Mouse (Mus musculus): Measurements from ENCODE around the gene Epn2. TPM values are rescaled to one million over a fixed set of nuclear protein-coding genes. Genes with fewer than 3 reads are reported as not detected.
A peak's percentile ranks its signal among the peaks of the same experiment; 100 is the strongest.

Gene Epn2
- total RNA-seq (2021), result 10 to 100 TPM; 36.5 to 37.4 TPM

DNA sequence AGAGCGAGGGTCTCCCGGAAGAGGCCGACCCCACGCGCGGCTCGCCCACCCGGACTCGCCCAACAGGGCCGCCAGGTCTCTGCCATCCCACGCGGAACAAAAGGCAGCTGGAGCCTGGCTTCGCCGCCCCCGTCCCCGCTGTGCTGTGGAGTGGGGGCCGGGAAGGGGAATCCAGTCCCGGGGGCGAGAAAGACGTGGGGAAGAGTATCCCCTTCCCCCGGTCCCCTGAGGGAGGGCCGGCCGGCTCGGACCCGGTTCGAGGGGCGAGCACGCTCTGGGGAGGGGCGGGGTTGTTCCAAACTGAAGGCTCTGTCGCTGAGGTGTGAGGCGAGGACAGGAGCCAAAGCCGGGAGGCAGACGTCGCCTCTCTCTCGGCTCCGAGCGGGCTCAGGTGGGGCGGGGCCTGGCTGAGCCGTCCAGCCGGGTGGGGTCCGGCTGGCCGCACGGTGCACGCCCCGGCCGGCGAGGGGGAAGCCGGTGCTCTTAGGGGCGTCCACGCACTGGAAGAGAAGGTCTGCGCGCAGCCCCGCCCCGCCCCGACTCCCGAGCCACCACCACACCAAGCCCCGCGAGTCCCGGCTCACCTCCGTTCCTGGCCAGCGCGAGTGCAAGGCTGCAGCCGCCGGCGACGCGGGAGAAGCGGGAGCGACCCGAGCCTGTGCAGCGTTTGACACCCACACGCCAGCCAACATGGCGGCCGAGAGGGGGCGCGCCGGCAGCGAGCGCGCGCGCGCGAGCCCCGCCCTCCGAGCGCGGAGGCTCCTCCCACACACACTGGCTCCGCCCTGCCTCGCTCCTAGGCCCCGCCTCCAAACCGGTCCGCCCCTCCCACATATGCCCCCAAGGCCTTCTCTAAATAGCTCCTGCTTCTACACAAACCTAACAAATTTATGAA lies at the start of gene Epn2:
Epn2 (minus strand) TSS at position 705 of the 895 bp plus-strand sequence.
- peak; percentile 77 to 84 for DNase-seq
- intact Hi-C loops (cut with DNase I), result loop anchor here (2.0 to 10.0 kb wide), 4 partner anchors 42 to 162 kb away; no protein-coding TSS in a partner anchor

DNA sequence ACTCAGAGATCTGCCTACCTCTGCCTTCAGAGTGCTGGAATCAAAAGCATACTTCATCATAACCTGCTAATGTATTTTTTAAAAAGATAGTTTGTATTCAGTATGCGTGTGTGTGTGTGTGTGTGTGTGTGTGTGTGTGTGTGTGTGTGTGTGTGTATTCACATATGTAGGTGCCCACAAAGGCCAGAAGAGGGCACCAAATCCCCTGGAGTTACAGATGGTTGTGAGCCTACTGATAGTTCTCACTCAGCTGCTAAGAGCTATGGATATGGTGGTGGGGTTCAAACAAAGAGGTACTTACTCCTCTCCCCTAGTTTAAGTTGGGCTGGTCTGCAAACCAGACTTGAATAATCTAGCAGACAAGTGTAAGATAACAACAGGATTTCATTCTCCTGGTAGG lies 47.0 kb upstream of the Epn2 start:
- intact Hi-C loops (cut with DNase I), result no loop called here
- DNase-seq, result no peak

DNA sequence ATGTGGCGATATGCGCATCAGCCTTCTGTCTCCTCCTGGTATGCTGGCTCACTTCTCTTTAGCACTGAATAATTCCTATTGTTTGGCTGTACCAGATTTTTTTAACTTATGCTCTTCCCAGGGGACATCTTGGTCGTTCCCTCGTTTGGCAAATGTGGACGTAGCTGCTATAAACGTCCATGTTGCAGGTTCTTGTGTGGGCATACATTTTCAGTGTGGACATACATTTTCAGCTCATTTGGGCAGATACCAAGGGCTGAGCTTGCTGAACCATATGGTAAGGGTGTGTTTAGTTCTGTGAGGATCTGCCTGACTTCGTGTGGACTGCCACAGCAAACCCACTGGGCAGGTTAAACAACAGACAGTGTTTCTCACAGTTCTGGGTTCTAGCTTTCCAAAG lies 45.6 kb upstream of the Epn2 start:
- DNase-seq, result no peak
- intact Hi-C loops (cut with DNase I), result no loop called here

DNA sequence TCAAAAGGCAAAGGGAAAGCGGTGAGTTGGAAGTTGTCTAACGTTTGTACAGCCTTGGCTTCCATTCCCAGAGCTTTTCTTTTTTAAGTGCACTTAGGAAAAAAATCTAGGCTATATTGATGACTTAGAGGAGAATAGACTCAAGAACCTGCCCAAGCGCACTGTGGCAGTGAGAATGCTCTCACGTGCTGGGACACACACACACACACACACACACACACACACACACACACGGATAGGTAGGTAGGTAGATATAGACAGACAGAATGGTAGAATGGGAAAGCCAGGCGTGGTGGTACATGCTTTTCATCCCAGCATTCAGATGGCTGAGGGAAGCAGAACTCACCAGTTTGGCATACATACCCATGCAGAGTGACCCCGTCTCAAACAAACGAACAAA lies 41.3 kb upstream of the Epn2 start:
- intact Hi-C loops (cut with DNase I), result loop anchor here (2.0 kb wide), 2 partner anchors 42 to 94 kb away; partner anchors contain the start of gene Epn2

DNA sequence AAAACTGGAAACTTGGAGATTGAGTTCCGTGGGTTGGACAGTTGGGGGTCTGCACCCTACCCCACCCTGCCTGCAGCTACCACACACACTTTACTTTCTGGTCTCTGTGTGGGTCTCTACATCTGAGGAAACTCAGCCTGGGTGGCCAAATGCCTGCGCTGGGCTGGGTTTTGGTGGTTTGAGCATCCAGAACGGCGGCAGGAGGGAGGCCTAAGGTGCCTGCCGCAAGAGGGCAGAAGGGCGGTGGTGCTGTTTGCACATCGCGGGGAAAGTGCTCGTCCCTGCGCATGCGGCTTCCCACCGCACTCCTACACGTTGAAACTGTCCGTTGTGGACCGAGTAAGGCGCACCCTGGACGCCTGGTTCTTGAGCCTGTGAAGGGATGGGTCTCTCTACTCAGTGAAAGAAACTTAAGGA lies 40.8 kb upstream of the Epn2 start:
- DNase-seq, result peak; percentile 89 to 91
- intact Hi-C loops (cut with DNase I), result loop anchor here (2.0 kb wide), 2 partner anchors 41 to 95 kb away; partner anchors contain the start of gene Epn2

More for the DNA sequence above, 41.3 kb upstream of the Epn2 start:
- DNase-seq, result no peak

DNA sequence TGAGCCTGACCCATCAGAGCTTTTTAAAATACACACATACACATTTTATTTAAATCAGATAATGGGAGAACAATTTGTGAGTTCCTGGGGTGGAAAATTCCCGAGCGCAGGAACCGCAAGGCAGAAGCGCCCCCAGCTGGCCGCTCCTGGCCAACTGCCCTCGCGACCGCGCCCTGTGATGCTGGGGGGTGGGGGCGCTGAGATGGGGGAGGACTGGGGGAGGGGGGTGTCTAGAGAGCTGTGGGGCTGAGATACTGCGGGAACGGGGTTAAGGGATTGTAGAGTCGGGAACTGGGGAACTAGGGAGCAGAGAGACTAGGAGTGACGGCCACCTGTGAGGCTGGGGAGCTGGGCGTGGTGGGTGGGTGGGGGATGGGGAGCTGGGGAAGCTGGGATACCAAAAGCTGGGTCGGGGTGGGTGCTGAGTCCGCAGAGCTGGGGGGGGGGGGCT lies 40.3 kb upstream of the Epn2 start:
- DNase-seq, result peak; percentile 82 to 84
- intact Hi-C loops (cut with DNase I), result loop anchor here (2.0 to 5.0 kb wide), 5 partner anchors 41 to 203 kb away; partner anchors contain the start of gene Epn2

DNA sequence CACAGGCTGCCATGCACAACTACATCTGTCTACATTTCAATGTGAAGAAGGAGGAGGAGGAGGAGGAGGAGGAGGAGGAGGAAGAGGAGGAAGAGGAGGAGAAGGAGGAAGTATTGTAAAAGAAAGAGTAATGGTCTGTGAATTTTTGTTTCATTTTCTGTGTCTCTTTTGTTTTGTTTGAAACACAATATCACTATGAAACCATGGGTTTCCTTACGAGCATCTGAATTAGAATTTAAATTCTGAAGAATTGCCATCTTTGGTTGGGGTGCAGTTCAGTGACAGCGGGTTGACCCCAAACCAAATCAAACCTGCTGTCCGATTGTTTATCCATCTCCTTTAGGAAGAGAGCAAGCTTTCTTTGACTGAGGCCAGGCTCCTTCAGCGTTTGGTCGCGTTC lies 39.9 kb upstream of the Epn2 start:
- intact Hi-C loops (cut with DNase I), result loop anchor here (5.0 kb wide), 3 partner anchors 87 to 202 kb away; no protein-coding TSS in a partner anchor
- DNase-seq, result no peak

DNA sequence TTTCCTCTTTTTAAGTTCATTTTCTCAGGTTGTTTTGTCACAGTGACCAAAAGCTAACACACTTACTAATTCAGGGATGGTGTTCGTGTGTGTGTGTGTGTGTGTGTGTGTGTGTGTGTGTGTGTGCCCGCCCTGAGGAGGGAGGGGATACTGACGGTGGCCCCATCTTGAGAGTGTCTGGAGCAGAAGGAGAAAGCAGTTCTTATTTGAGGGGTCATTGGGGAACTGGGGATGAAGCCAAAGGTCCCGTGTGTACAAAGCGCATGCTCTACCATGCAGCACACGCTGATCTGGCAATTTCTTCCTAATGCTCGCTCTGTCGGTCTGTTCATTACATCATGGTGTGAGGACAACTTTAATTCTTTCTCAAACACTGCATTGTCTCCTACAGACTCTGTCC lies 39.1 kb upstream of the Epn2 start:
- intact Hi-C loops (cut with DNase I), result loop anchor here (5.0 kb wide), 3 partner anchors 86 to 201 kb away; no protein-coding TSS in a partner anchor

DNA sequence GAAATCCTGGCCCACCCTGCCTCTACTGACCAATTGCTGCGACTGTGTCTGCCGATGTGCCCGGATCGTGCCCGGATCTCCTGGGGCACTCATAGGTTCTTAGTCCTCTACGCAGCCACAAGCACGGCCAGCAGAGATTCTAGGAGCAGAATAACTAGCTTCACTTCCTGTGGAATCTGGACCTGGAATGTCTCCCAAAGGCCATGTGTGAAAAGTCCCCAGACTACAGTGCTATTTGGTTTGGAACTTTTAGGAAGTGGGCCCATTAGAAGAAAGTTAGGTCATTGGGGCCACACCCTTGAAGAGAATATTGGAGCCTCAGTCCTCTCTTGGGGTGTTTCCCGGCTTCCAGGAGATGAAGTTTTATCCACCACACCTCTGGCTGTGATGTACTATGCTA lies 38.6 kb upstream of the Epn2 start:
- DNase-seq, result peak; percentile 74 to 75
- intact Hi-C loops (cut with DNase I), result loop anchor here (5.0 kb wide), 3 partner anchors 86 to 201 kb away; no protein-coding TSS in a partner anchor

More for the DNA sequence above, 39.1 kb upstream of the Epn2 start:
- DNase-seq, result no peak

DNA sequence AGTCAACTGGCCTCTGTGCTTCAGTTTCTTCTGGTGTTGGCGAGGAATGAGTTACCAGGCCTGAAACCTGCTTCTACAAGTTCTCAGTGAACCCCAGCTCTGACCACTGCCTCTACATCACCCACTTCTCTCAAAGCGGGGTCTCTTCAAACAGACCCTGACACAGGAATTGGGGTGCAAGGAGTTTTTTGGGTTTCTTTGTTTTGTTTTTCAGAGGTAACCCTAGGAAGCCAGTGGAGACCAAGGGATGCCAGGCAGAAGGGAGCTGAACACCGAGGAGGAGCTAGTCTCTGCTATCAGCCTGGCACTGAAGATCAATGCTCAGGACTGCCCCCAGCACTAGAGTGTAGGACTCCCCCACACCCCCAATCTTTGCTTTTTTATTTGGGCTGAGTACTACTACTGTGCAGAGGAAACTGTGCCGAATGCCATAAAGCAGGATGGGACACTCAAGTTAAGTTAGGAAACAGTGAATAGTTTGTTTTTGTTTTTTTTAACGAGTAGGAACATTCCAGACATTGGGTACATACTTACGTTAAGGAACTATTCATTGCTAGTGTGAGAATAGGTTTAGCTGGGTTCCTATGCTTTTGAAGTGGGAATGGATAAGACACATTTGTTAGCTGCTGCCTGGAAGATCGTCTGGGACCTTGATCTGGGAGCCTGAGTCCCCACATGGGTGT lies 37.9 kb upstream of the Epn2 start:
- DNase-seq, result no peak
- intact Hi-C loops (cut with DNase I), result loop anchor here (2.0 to 5.0 kb wide), 4 partner anchors 85 to 200 kb away; partner anchors contain the start of gene B9d1

DNA sequence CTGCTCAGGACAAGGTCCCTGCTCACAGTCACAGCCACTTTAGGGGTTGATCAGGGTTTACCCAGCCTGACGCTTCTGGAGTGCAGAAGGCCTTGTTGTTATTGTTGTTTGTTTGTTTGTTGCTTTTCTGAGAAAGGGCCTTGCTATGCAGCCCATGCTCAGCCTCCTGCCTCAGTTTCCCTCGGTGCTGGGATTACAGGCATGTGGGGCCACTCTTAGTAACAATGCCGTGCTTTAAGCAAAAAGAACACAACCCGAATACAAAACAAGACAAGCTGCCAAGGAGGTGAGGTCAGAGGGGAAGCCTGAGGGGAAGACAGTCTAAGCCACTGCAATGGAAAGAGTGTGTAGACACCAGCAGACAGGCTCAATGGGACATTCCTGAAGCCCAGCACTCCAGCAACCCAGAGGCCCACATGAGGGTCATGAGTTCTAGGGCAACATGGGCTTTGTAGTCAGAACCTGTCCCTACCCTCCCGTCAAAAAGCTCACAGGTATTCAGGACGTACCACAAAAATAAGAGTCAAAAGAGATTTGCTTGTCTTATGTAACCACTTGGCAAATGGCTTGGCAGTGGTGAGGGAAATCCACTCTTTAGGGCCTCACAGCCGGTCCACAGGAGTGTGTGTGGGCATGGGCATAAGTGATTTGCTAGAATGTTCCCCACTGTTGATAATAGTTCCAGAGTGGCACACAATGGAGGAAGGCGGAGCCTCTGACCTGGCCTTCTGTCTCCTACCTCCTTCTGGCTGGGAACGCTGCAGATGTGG lies 37.2 kb upstream of the Epn2 start:
- peak; percentile 34 to 54 for DNase-seq
- intact Hi-C loops (cut with DNase I), result loop anchor here (2.0 to 5.0 kb wide), 4 partner anchors 84 to 199 kb away; partner anchors contain the start of gene B9d1

DNA sequence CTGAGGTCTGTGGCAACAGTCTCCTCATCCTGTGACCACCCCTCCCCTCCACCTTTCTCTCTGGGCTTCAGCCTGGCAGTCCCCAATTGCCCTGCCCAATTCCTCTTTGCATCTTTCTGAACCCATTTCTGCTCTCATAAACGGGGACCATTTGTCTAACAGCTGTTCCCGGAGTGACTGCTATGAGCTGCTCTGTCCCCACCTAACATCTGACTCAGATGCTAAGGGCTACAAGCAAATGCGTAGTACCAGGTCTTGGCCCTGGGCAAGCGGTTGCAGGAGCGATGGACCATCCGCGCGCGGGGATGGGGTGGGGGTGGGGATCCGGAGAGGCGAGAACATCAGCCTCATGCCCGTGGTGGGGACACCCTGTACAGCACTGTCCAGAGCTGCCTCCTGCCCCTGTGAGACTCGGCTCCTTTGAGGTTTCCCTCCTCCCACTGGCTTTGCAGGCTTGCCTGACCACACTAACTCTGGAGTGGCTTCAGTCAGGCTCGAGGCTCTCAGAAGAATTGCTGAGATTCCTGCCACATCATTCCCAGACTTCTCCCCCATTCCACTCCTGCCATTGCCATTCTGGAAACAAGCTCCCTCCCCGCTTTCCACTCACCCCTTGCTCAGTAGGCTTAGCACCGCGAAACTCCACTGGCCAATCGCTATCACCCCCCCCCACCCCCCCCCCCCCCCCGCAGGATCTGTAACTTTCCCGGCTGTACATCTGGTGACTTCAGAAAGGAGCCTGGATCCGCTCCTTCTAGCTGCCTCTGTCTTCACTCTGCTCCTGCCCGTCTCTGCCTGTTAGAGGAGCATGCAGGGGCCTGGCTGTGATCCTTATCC lies 36.4 kb upstream of the Epn2 start:
- intact Hi-C loops (cut with DNase I), result loop anchor here (2.0 to 5.0 kb wide), 4 partner anchors 84 to 199 kb away; partner anchors contain the start of gene B9d1

DNA sequence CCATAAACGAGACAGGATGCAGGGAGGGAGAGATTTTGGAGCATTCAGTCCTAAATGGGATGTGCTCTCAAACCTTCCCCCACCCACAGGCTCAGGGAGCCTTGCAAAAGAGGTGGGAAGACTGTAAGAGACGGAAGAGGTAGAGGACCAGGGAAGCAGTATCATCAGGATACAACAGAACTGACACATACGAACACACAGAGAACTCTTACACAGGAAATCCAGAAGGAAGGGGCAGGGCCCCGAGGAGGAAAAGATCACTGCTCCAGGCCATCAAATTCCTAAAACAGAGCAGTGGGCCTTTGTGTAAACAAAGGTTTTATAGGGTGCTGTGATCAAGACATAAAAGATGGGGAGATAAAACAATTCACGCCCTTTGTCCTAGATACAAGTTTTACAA lies 34.9 kb upstream of the Epn2 start:
- intact Hi-C loops (cut with DNase I), result no loop called here
- no peak for DNase-seq

More for the DNA sequence above, 36.4 kb upstream of the Epn2 start:
- DNase-seq, result peak; percentile 42 to 57

DNA sequence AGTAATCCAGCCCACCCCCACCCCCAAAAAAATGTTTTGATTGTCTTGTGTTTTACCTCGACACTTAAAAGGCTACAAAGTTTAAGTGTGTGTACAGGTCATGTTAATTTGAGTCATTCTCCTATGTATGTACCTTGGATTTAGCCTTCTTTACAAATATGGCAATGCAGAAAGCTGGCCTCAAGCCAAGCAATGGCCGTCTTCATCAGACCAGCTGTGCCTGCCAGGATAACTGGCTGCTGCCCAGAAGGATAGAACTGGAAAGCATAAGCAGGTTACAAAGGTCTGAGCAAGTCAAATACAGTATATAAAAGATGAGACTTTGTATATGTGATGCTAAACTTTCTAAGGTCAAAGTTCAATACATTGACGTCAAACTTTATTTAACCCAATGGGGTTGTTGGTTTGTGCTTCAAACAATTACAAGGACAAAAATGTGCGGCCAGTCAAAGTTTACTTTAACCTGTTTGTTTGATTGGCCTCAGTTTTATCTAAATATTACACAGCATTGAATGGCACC lies 32.7 kb upstream of the Epn2 start:
- DNase-seq, result peak in 1 of 2 experiments; percentile 14
- intact Hi-C loops (cut with DNase I), result no loop called here

DNA sequence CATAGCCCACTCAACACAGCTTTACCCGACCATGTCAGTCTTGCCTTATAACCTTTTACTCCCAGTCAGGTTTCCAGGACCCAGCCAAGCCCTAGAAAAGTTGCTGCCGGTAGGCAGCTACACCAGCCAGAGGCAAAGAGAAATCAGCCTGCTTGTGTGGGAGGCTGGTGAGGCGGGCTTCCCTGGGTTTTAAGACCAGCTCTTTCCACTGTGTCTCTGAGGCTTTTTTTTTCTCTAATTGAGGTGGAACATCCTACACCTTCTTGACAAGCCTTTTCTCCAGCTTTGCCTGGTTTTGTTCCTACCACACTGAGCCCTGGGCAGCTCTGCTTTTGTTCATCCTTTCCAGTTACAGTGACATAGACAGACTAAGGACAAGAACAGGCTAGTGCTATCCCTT lies 31.7 kb upstream of the Epn2 start:
- intact Hi-C loops (cut with DNase I), result no loop called here
- DNase-seq, result no peak

DNA sequence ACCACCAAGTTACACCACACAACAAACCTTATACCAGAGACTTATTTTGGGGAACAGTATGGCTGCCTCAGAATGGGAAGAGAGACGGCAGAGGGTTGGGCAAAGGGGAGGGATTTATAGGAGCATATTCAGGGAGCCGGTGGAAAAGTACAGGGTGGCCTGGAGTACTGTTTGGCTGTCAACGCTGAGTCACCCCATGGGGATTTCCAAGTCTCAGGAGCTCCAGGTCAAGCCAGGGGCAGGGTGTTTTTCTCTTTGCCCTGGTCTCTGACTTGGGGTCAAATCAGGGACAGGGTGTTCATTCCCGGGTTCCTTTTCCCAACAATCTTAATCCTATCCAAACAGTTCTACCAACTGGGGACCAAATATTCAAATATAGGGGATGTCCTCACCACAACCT lies 28.6 kb upstream of the Epn2 start:
- DNase-seq, result no peak
- intact Hi-C loops (cut with DNase I), result no loop called here

DNA sequence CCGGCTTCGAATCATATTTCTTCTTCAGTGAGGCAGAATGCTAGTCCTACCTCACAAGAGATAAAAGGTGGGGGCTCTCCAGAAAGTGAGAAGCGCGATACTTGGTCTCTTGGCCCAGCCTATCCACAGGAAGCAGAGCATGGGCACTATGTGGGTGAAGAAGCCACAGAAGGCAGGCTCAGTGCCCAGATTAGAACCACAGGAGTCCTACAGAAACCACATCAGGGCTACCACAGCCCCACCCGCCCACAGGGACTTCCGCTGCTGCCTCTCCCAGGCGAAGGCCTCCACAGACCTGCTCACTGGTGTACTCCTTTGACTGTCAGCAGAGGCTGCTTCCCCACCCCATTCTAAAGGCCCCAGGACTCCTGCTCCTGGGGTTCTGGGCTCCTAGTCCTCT lies 23.2 kb upstream of the Epn2 start:
- intact Hi-C loops (cut with DNase I), result no loop called here

DNA sequence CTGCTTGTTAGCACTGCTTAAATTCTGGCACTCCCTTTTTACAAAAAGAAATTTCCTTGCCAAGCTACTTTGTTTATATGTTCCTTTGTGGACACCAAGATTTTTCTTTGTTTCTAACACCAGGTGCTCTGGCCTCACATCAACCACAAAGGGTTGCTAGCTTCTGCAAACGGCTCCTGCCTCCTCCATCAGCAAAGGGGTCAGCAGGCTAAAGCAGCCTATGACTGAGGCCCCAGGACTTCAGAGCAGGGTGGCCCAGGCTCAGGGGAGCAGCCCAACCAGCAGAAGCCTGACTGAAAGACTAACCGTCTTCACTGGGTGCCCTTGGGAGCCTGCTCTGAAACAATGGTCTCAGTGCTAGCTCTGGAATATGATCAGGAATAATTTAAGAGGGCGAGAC lies 22.0 kb upstream of the Epn2 start:
- DNase-seq, result no peak
- intact Hi-C loops (cut with DNase I), result no loop called here

More for the DNA sequence above, 23.2 kb upstream of the Epn2 start:
- peak in 1 of 2 experiments; percentile 12 for DNase-seq

DNA sequence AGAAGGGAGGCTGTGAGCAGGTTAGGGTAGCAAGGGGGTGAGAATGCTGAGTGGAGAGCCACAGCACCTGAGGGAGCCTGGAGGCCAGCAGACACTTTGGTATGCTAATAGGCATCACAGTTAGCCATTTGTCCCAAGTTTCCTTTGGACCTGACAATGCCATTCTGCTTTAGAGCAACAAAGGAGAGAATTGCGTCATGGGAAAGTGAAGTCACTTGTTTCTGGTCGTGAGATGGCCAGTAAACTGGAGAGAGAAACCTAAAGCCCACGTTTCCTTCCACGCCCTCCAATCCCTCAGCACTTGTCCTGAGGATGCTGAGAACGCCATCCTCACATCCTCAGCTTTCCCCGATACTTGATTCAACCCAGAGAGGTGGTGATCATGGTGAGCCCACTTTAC lies 18.9 kb upstream of the Epn2 start:
- no peak for DNase-seq
- intact Hi-C loops (cut with DNase I), result no loop called here
